Mouse (Mus musculus) lung, embryonic 14.5 days (tissue): ENCODE data around the gene Scn9a. TPM values are rescaled to one million over a fixed set of nuclear protein-coding genes. Genes with fewer than 3 reads are reported as not detected.

ENCODE experiments used
- ATAC-seq: fragments of 200-750 bp; cut with Nextera tagmentation; 2 replicates; pipeline ENCODE4 v1.8.0; 2017; ENCODE audit warnings: mild to moderate bottlenecking, moderate TSS enrichment, moderate library complexity; ENCODE audit not compliant: insufficient read depth
- DNase-seq: peaks from one replicate; pipeline ENCODE4 v3.0.0-alpha.2; 2015
- H3K27ac ChIP-seq: fragments of 300-500 bp; sonication (generic); 2 replicates; pipeline ENCODE4 v1.5.1; 2014; ENCODE audit warnings: low read depth, mild to moderate bottlenecking, moderate library complexity
- H3K27me3 ChIP-seq: fragments of 300-500 bp; sonication (generic); 2 replicates; pipeline ENCODE4 v1.6.1; 2014; ENCODE audit warnings: low read length, control low read depth; ENCODE audit not compliant: insufficient read depth
- H3K36me3 ChIP-seq: fragments of 300-500 bp; sonication (generic); 2 replicates; pipeline ENCODE4 v1.6.1; 2014; ENCODE audit warnings: control low read depth; ENCODE audit not compliant: insufficient read depth
- H3K4me1 ChIP-seq: fragments of 300-500 bp; sonication (generic); 2 replicates; pipeline ENCODE4 v1.6.1; 2014; ENCODE audit warnings: antibody characterized with exemption, control low read depth; ENCODE audit not compliant: insufficient read depth
- H3K4me2 ChIP-seq: fragments of 300-500 bp; sonication (generic); 2 replicates; pipeline ENCODE4 v1.6.1; 2014; ENCODE audit warnings: mild to moderate bottlenecking
- H3K4me3 ChIP-seq: fragments of 300-500 bp; sonication (generic); 2 replicates; pipeline ENCODE4 v1.5.1; 2014; ENCODE audit warnings: low read depth, low read length
- H3K9ac ChIP-seq: fragments of 300-500 bp; sonication (generic); 2 replicates; pipeline ENCODE4 v1.6.1; 2014
- H3K9me3 ChIP-seq: fragments of 300-500 bp; sonication (generic); 2 replicates; pipeline ENCODE4 v1.6.1; 2016; ENCODE audit warnings: low read depth, low read length, control low read depth
- CTCF ChIP-seq: IDR thresholded peaks from 2 replicates; pipeline ENCODE4 v1.5.1; 2016; ENCODE audit warnings: antibody characterized with exemption, low read depth
- WGBS: fragments of 180-500 bp; shearing (Covaris S2); extraction: QIAGEN DNeasy Blood & Tissue Kit; methylation state at CpG from one replicate; pipeline ENCODE4 v1.1.7; 2014; 5-methylcytosine and 5-hydroxymethylcytosine counted together
- polyA plus RNA-seq: library from polyadenylated mRNA; unstranded; fragments of >200 nt; fragmentation: Nextera tagmentation; extraction: Ambion mirVana; gene quantifications from 2 replicates; pipeline ENCODE4 v1.2.1, GENCODE M21; 2014

Scn9a gene
- polyA plus RNA-seq, 1 experiment from 2014 or later: 0.18 TPM

- Histone ChIP-seq H3K4me3 (no peak overlapping the region), H3K27me3 (no peaks in the 10 kb centered on the region), H3K27ac (no peak overlapping the region), H3K9me3 (no peaks in the 10 kb centered on the region), H3K4me1 (no peaks in the 10 kb centered on the region), H3K36me3 (no peaks in the 10 kb centered on the region), H3K4me2 (no peak overlapping the region), H3K9ac (no peak overlapping the region)
- ATAC-seq (peak; percentile 28; the same call in 1 of the 2 replicates), DNase-seq (peak; percentile 3)
- 76% methylated on average over 2 of the region's 2 CpGs for WGBS
- TF ChIP-seq CTCF: no peak
Observed at GRCm38 (mm10) chr2:66464874-66465458, 169.8 kb downstream of the Scn9a start.

DNA sequence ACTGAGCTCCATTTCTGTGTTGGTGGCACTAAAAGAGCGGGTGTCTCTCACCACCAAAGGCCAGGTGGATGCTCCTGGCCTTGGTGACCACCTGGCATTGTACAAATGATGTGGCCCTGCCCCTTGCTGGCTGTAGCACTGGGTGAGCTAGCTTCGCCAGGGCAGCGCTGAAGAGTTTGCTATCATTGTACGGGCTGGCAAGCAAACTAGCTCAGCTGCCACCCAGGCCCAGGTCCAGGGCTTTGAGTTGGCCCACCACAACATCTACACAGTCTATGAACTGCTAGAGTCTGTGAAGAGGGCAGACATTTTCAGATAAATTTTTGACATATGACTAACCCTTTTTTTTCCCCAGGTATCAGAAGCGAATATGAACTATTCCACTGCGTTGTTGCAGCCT lies 170.8 kb downstream of the Scn9a start:
- Histone ChIP-seq H3K4me3 (no peak overlapping the region), H3K27me3 (no peaks in the 10 kb centered on the region), H3K36me3 (no peaks in the 10 kb centered on the region), H3K4me2 (no peak overlapping the region), H3K4me1 (no peaks in the 10 kb centered on the region), H3K9me3 (no peaks in the 10 kb centered on the region), H3K27ac (no peak overlapping the region), H3K9ac (no peak overlapping the region)
- no peak for ATAC-seq
- no peak for TF ChIP-seq CTCF
- 91% methylated on average over 6 of the region's 6 CpGs for WGBS
- DNase-seq: no peak

GRCm38 (mm10) chr2:66462458-66462857 lies 172.3 kb downstream of the Scn9a start:
- no peaks in the 10 kb centered on the region for H3K36me3 ChIP-seq
- no peak overlapping the region for H3K27ac ChIP-seq
- no peak overlapping the region for H3K4me3 ChIP-seq
- H3K4me2 ChIP-seq: no peak overlapping the region
- no peaks in the 10 kb centered on the region for H3K27me3 ChIP-seq
- WGBS: 93% methylated on average over 1 of the region's 1 CpGs
- H3K4me1 ChIP-seq: no peaks in the 10 kb centered on the region
- H3K9ac ChIP-seq: no peak overlapping the region
- DNase-seq (peak; percentile 48), ATAC-seq (no peak)
- no peak for TF ChIP-seq CTCF
- no peaks in the 10 kb centered on the region for H3K9me3 ChIP-seq

DNA sequence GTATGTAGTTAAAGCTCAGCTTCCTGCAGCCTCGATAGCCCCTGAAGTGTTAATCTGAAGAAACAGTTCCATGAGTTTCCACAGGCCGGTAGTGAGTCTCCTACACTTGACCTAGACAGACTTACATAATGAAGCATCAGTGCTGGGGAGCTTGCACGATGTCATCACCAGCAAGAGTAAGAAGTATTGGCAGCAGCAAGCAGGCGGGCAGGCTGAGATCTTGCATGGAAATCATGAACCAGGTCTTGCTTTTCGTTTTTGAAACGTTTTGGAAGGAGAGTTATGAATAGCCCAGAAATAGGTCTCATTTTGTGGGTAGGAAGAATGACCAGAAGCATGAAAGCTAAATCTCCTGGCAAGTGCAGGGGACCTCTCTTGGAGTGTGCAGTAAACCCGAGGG lies 194.1 kb downstream of the Scn9a start, which contains the start of gene Scn1a:
Gene Scn1a (minus strand): TSS at position 130 of the 400 bp plus-strand sequence.
- 11% methylated on average over 7 of the region's 7 CpGs for WGBS
- Histone ChIP-seq H3K9me3 (no peaks in the 10 kb centered on the region), H3K4me1 (no peaks in the 10 kb centered on the region), H3K9ac (no peak within 1 kb of the TSS; the same call in 1 of the 2 replicates), H3K36me3 (no peaks in the 10 kb centered on the region), H3K4me3 (peak within 1 kb of the TSS; percentile 10; the same call in 1 of the 2 replicates), H3K4me2 (peak within 1 kb of the TSS; percentile 51), H3K27me3 (no peaks in the 10 kb centered on the region), H3K27ac (no peak within 1 kb of the TSS)
- DNase-seq: peak; percentile 3
- ATAC-seq: no peak
- no peak for TF ChIP-seq CTCF

GRCm38 (mm10) chr2:66439764-66440471 lies 194.8 kb downstream of the Scn9a start:
- Histone ChIP-seq H3K27ac (no peak overlapping the region), H3K4me3 (peak overlapping the region; percentile 10; the same call in 1 of the 2 replicates), H3K4me1 (no peaks in the 10 kb centered on the region), H3K9ac (no peak overlapping the region; the same call in 1 of the 2 replicates), H3K9me3 (no peaks in the 10 kb centered on the region), H3K4me2 (peak overlapping the region; percentile 51), H3K36me3 (no peaks in the 10 kb centered on the region), H3K27me3 (no peaks in the 10 kb centered on the region)
- no peak for ATAC-seq
- peak; percentile 51 for DNase-seq
- 8% methylated on average over 21 of the region's 21 CpGs for WGBS
- no peak for TF ChIP-seq CTCF

DNA sequence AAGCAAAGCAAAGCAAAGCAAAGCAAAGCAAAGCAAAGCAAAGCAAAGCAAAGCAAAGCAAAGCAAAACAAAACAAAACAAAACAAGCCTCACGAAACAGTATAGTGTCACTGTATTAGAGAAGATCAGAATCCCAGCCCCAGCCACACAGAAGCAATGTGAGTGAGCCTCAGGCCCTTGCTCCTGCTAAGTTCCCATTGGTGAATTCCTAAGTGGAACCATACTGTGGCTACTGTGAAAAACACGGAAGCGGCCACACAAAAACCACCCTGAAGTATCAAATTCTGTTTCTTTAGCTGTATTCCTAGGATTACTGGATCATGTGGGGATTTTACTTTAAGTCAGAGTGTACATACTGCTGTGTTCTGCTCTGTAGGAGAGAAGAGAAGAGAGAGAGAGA lies 198.5 kb downstream of the Scn9a start:
- H3K9me3 ChIP-seq: no peaks in the 10 kb centered on the region
- H3K27ac ChIP-seq: no peak overlapping the region
- TF ChIP-seq CTCF: no peak
- no peaks in the 10 kb centered on the region for H3K27me3 ChIP-seq
- DNase-seq: no peak
- H3K36me3 ChIP-seq: no peaks in the 10 kb centered on the region
- WGBS: 62% methylated on average over 3 of the region's 3 CpGs
- H3K9ac ChIP-seq: no peak overlapping the region
- no peak overlapping the region for H3K4me2 ChIP-seq
- no peaks in the 10 kb centered on the region for H3K4me1 ChIP-seq
- no peak overlapping the region for H3K4me3 ChIP-seq
- no peak for ATAC-seq

Other genes with a start within 250 kb of the Scn9a start
- gene Scn1a, start 194.1 kb downstream of the Scn9a start, polyA plus RNA-seq: 0.25 and 0.32 TPM in 2 replicates
- gene Scn7a, start 150.0 kb upstream of the Scn9a start, polyA plus RNA-seq: 25.2 and 32.1 TPM in 2 replicates